Mouse (Mus musculus): ENCODE measurements around the gene Gpr153. TPM values are rescaled to one million over a fixed set of nuclear protein-coding genes. Genes with fewer than 3 reads are reported as not detected.

Gpr153 gene
- total and polyA plus RNA-seq, 3 experiments, result 0.30 to 1.4 (median 0.70) TPM

DNA sequence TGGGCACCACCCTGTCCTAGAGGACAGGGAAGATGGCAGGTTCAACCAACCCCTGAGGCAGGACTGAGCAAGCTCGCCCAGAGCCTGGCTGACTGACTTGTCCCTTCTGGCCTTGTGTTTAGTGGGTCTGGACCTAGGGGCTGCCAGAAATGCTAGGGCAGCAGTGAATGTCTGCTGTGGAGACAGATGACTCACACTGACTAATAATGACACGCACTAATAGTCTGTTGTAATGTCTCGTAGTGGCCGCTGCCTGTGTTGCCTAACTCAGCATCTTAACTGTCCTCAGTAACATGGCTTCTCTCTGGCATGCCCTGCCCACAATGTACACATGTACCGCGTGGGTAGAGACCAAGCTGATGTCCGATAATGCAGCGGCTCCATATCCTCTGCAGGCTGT is 13.6 kb upstream of the Gpr153 start:
- dilution Hi-C loops (cut with MboI; ENCODE audit: extremely low pct_ligation_motif_present, extremely low pct_unique_long_range_greater_than_20kb, low sequenced_read_pairs), result no loop called here
- TF ChIP-seq BHLHE40 (IDR thresholded peaks at IDR 0.05; ENCODE audit: low read depth, low read length), result no peak
- TF ChIP-seq E2F4 (IDR thresholded peaks at IDR 0.05; ENCODE audit: insufficient replicate concordance, low read depth, low read length), result no peak
- no peak for TF ChIP-seq IRF4 (IDR thresholded peaks at IDR 0.05; ENCODE audit: low read depth, low read length)
- TF ChIP-seq UBTF (IDR thresholded peaks at IDR 0.05; ENCODE audit: low read depth, low read length), result no peak
- TF ChIP-seq RAD21 (IDR thresholded peaks at IDR 0.05; ENCODE audit: low read depth, low read length), result no peak
- Histone ChIP-seq H3K36me3 (replicated peaks in 1 of 2; ENCODE audit: control insufficient read depth in 1 of 2, insufficient read depth in 1 of 2, low read length in 1 of 2) (peaks cover 4 to 90% of the 10 kb centered on the region in 2 experiments), H3K79me2 (replicated peaks; ENCODE audit: control insufficient read depth, extremely low read depth, insufficient read depth, poor library complexity, severe bottlenecking) (no peaks in the 10 kb centered on the region), H3K9me3 (replicated peaks; ENCODE audit: low read length) (no peaks in the 10 kb centered on the region), H3K4me1 (ENCODE audit: control insufficient read depth in 1 of 2, insufficient read depth in 2 of 2) (peaks cover 0 to 39% of the 10 kb centered on the region in 2 experiments; a peak in 3 of 4 replicates), H3K4me3 (replicated peaks in 1 of 3; ENCODE audit: low read depth in 2 of 3, low read length in 2 of 3, poor library complexity in 1 of 3) (no peak overlapping the region), H3K27ac (ENCODE audit: insufficient read depth, low read depth) (no peak overlapping the region), H3K9ac (ENCODE audit: insufficient read depth, low read depth) (no peak overlapping the region), H3K4me2 (ENCODE audit: insufficient read depth, low read depth, poor library complexity, severe bottlenecking) (no peak overlapping the region), H3K27me3 (replicated peaks) (no peaks in the 10 kb centered on the region)
- in situ Hi-C loops (cut with MboI; ENCODE audit: low pct_ligation_motif_present, low pct_unique_long_range_greater_than_20kb, low sequenced_read_pairs), result no loop called here
- DNase-seq (ENCODE audit: extremely low read depth), result no peak

DNA sequence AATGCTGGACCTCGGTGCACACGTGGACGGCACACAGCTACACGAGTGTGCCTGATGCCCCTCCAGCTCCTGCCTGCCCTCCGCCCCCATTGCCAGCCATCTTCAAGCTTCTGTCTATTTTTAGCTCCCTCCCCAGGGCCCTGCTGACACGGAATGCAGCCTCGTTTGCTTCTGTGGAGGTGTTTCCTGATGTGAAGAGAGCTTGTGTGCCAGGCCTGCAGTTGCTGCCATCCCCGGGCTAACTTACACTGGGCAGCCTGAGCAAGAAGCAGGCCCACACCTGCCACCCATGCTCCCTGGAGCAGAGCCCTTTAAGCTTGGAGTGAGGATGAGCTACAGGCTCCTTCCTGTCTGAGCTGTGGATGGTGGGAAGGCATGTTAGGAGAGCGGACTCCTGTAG is 11.8 kb upstream of the Gpr153 start:
- H3K27me3 ChIP-seq (replicated peaks), result no peaks in the 10 kb centered on the region
- H3K4me1 ChIP-seq (ENCODE audit: control insufficient read depth in 1 of 2, insufficient read depth in 2 of 2), result peaks cover 0 to 48% of the 10 kb centered on the region in 2 experiments; a peak in 3 of 4 replicates
- in situ Hi-C loops (cut with MboI; ENCODE audit: low pct_ligation_motif_present, low pct_unique_long_range_greater_than_20kb, low sequenced_read_pairs), result no loop called here
- peaks cover 4 to 79% of the 10 kb centered on the region in 2 experiments for H3K36me3 ChIP-seq (replicated peaks in 1 of 2; ENCODE audit: control insufficient read depth in 1 of 2, insufficient read depth in 1 of 2, low read length in 1 of 2)
- H3K79me2 ChIP-seq (replicated peaks; ENCODE audit: control insufficient read depth, extremely low read depth, insufficient read depth, poor library complexity, severe bottlenecking), result no peaks in the 10 kb centered on the region
- dilution Hi-C loops (cut with MboI; ENCODE audit: extremely low pct_ligation_motif_present, extremely low pct_unique_long_range_greater_than_20kb, low sequenced_read_pairs), result no loop called here
- TF ChIP-seq MAFK (IDR thresholded peaks at IDR 0.05; ENCODE audit: insufficient replicate concordance, low read length), result no peak
- TF ChIP-seq KAT2A (IDR thresholded peaks at IDR 0.05; ENCODE audit: insufficient replicate concordance, low read length), result no peak
- TF ChIP-seq USF1 (IDR thresholded peaks at IDR 0.05; ENCODE audit: low read depth, low read length), result no peak
- no peak for TF ChIP-seq POLR2A (IDR thresholded peaks at IDR 0.05; ENCODE audit: low read depth, low read length)
- TF ChIP-seq MXI1 (IDR thresholded peaks at IDR 0.05; ENCODE audit: low read depth, low read length), result no peak
- no peak for TF ChIP-seq ELF1 (IDR thresholded peaks at IDR 0.05; ENCODE audit: low read depth, low read length)
- TF ChIP-seq ZMIZ1 (IDR thresholded peaks at IDR 0.05; ENCODE audit: low read depth, low read length), result no peak
- TF ChIP-seq CHD1 (IDR thresholded peaks at IDR 0.05; ENCODE audit: low read depth, low read length), result no peak
- TF ChIP-seq MEF2A (IDR thresholded peaks at IDR 0.05; ENCODE audit: borderline replicate concordance, low read depth, low read length), result no peak
- H3K4me3 ChIP-seq (replicated peaks in 1 of 3; ENCODE audit: low read depth in 2 of 3, low read length in 2 of 3, poor library complexity in 1 of 3), result no peak overlapping the region
- no peak for DNase-seq (ENCODE audit: extremely low read depth)
- H3K27ac ChIP-seq (ENCODE audit: insufficient read depth, low read depth), result no peak overlapping the region
- H3K4me2 ChIP-seq (ENCODE audit: insufficient read depth, low read depth, poor library complexity, severe bottlenecking), result no peak overlapping the region
- no peak overlapping the region for H3K9ac ChIP-seq (ENCODE audit: insufficient read depth, low read depth)
- no peaks in the 10 kb centered on the region for H3K9me3 ChIP-seq (replicated peaks; ENCODE audit: low read length)

DNA sequence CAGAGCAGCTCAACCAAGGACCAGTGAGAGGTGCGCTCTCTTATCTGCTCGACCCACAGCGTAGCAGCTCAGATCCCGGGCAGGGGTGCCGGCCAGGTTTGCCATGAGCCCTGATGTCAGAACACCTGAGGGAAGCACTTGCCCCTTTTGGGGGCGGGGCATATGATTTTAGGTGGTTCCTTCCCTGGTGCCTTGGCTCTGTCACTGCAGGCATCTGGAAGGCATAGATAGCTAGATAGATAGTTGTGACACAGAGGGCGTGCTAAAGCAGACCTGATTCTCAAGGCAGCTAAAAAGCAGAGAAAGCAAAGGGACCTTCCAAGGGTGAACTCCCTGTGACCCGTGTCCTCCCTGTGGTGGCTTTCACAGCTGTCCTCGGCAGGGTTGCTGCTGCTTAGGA is 10.9 kb upstream of the Gpr153 start:
- in situ Hi-C loops (cut with MboI; ENCODE audit: low pct_ligation_motif_present, low pct_unique_long_range_greater_than_20kb, low sequenced_read_pairs), result no loop called here
- peaks cover 4 to 81% of the 10 kb centered on the region in 2 experiments for H3K36me3 ChIP-seq (replicated peaks in 1 of 2; ENCODE audit: control insufficient read depth in 1 of 2, insufficient read depth in 1 of 2, low read length in 1 of 2)
- H3K4me1 ChIP-seq (ENCODE audit: control insufficient read depth in 1 of 2, insufficient read depth in 2 of 2), result peaks cover 0 to 54% of the 10 kb centered on the region in 2 experiments; a peak in 3 of 4 replicates
- H3K4me2 ChIP-seq (ENCODE audit: insufficient read depth, low read depth, poor library complexity, severe bottlenecking), result no peak overlapping the region
- no peak for DNase-seq (ENCODE audit: extremely low read depth)
- H3K27me3 ChIP-seq (replicated peaks), result no peaks in the 10 kb centered on the region
- H3K9ac ChIP-seq (ENCODE audit: insufficient read depth, low read depth), result no peak overlapping the region
- H3K9me3 ChIP-seq (replicated peaks; ENCODE audit: low read length), result no peaks in the 10 kb centered on the region
- TF ChIP-seq IRF4 (IDR thresholded peaks at IDR 0.05; ENCODE audit: low read depth, low read length), result no peak
- no peak for TF ChIP-seq CTCF (conservative IDR thresholded peaks at IDR 0.05 in 1 of 2, IDR thresholded peaks at IDR 0.05 in 1 of 2; ENCODE audit: low read depth in 2 of 2, low read length in 2 of 2)
- no peak for TF ChIP-seq NRF1 (IDR thresholded peaks at IDR 0.05; ENCODE audit: low read depth, low read length)
- TF ChIP-seq MEF2A (IDR thresholded peaks at IDR 0.05; ENCODE audit: borderline replicate concordance, low read depth, low read length), result no peak
- no peak for TF ChIP-seq KAT2A (IDR thresholded peaks at IDR 0.05; ENCODE audit: insufficient replicate concordance, low read length)
- TF ChIP-seq E2F4 (IDR thresholded peaks at IDR 0.05; ENCODE audit: insufficient replicate concordance, low read depth, low read length), result no peak
- no peak for TF ChIP-seq SIN3A (IDR thresholded peaks at IDR 0.05; ENCODE audit: low read length)
- no peak for TF ChIP-seq RAD21 (IDR thresholded peaks at IDR 0.05; ENCODE audit: low read depth, low read length)
- TF ChIP-seq MAZ (IDR thresholded peaks at IDR 0.05; ENCODE audit: low read depth, low read length), result no peak
- TF ChIP-seq GABPA (IDR thresholded peaks at IDR 0.05; ENCODE audit: insufficient replicate concordance, low read depth, low read length), result no peak
- no peak for TF ChIP-seq POLR2AphosphoS2 (IDR thresholded peaks at IDR 0.05; ENCODE audit: low read depth, low read length)
- no peak for TF ChIP-seq JUND (conservative IDR thresholded peaks at IDR 0.05; ENCODE audit: low read depth, low read length)
- TF ChIP-seq CHD1 (IDR thresholded peaks at IDR 0.05; ENCODE audit: low read depth, low read length), result no peak
- no peak for TF ChIP-seq CHD2 (IDR thresholded peaks at IDR 0.05; ENCODE audit: low read length)
- no peak for TF ChIP-seq EP300 (IDR thresholded peaks at IDR 0.05; ENCODE audit: low read length)
- TF ChIP-seq ZMIZ1 (IDR thresholded peaks at IDR 0.05; ENCODE audit: low read depth, low read length), result no peak
- TF ChIP-seq HCFC1 (IDR thresholded peaks at IDR 0.05; ENCODE audit: low read depth, low read length), result no peak
- no peak for TF ChIP-seq MAFK (IDR thresholded peaks at IDR 0.05; ENCODE audit: insufficient replicate concordance, low read length)
- TF ChIP-seq ZC3H11A (IDR thresholded peaks at IDR 0.05; ENCODE audit: low read depth, low read length), result no peak
- H3K4me3 ChIP-seq (replicated peaks in 1 of 3; ENCODE audit: low read depth in 2 of 3, low read length in 2 of 3, poor library complexity in 1 of 3), result no peak overlapping the region
- H3K79me2 ChIP-seq (replicated peaks; ENCODE audit: control insufficient read depth, extremely low read depth, insufficient read depth, poor library complexity, severe bottlenecking), result no peaks in the 10 kb centered on the region
- dilution Hi-C loops (cut with MboI; ENCODE audit: extremely low pct_ligation_motif_present, extremely low pct_unique_long_range_greater_than_20kb, low sequenced_read_pairs), result no loop called here
- no peak overlapping the region for H3K27ac ChIP-seq (ENCODE audit: insufficient read depth, low read depth)

Measured in CH12.LX (cell line).